ENCODE assay signal across 8 mouse cellular contexts in the genomic region with DNA sequence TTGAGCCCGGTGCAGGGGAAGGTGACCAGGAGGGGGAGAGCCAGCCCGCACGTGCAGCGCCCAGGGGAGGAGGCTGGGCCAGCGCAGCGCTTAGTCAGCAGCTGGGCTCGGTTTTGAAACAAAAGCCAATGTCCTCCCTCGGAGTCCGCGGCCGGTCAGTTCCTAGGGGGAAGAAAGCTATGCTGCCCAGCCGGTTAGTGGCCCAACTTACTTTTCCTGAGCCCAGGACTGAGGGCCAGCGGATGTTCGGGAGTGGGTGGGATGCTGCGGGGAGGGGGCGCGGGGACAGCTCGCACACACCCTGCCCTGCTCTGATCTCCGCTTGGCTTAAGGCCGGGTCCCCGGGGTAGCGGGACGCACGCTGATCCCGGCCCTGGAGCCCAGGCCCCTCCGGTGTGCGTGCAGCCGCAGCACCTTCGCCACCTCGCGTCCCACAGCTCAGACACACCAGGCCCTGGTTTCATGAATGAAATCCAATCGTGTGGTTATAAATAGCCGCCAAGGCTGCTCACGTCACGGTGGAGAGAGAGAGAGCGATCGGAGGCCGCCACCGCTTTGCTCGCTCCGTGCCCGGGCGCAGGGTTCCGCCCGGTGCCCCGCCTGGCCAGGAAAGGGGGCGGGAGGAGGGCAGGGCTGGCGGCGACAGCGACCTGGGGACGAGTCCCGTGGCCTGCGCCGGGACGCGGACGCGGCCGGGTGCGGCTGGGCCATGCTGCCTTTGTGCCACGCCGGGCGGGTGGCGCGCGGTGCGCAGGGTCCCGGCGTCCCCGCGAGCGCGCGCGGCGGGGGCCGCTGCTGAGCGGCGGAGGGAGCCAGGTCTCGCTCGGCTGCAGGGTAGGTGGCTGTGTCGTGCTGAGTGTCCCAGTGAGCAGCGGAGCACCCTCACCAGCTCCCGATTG. TPM values are rescaled to one million over a fixed set of nuclear protein-coding genes. Genes with fewer than 3 reads are reported as not detected.
DNase-seq lines count a peak whose midpoint lies in the region; ATAC-seq and TF ChIP-seq lines count a peak whose summit lies in the region.

Gene A930033H14Rik (minus strand): TSS at position 557 of the 899 bp plus-strand sequence.

- peak; percentile 75 to 82 for DNase-seq in cerebellum, adult 2 months
- DNase-seq in layer of hippocampus, adult 9-10 months (ENCODE audit: low spot score): peak; percentile 25
- DNase-seq in testis, postnatal 10 days (ENCODE audit: low spot score): peak; percentile 84

- peak within 1 kb of the TSS; percentile 81 for H3K4me3 ChIP-seq in E14TG2a.4 (replicated peaks; ENCODE audit: low read length)
- peak within 1 kb of the TSS; percentile 69 for H3K4me3 ChIP-seq in cerebellum, adult 2 months (replicated peaks; ENCODE audit: insufficient read depth, low read depth, low read length)
- peak within 1 kb of the TSS; percentile 75 for H3K4me3 ChIP-seq in lung, embryonic 15.5 days

- peaks cover 10% of the 10 kb centered on the region for H3K9me3 ChIP-seq in E14TG2a.4 (ENCODE audit: low read length)
- no peaks in the 10 kb centered on the region for H3K9me3 ChIP-seq in lung, embryonic 15.5 days

- H3K4me1 ChIP-seq in E14TG2a.4 (replicated peaks; ENCODE audit: low read depth, low read length): peaks cover 36% of the 10 kb centered on the region
- peaks cover 4% of the 10 kb centered on the region; the same call in 1 of the 2 replicates for H3K4me1 ChIP-seq in cerebellum, adult 2 months (ENCODE audit: control insufficient read depth, insufficient read depth, low read length)
- H3K4me1 ChIP-seq in lung, embryonic 15.5 days: peaks cover 11% of the 10 kb centered on the region; the same call in 1 of the 2 replicates

- under 1% methylated on average over 82 of the region's 84 CpGs for WGBS in cerebellum, adult 2 months
- 0% methylated on average over 72 of the region's 84 CpGs for WGBS in lung, embryonic 15.5 days

- peak within 1 kb of the TSS; percentile 87 for H3K9ac ChIP-seq in lung, embryonic 15.5 days

- peak; percentile 81 for ATAC-seq in frontal cortex, adult (ENCODE audit: low TSS enrichment)
- ATAC-seq in hematopoietic stem cell, adult 5-6 weeks (replicated peaks in 1 of 2; ENCODE audit: insufficient read depth in 1 of 2, low FRiP score in 2 of 2, low TSS enrichment in 1 of 2, low read depth in 1 of 2, poor library complexity in 2 of 2, severe bottlenecking in 2 of 2): peak; percentile 75 to 81
- ATAC-seq in lung, embryonic 15.5 days (ENCODE audit: borderline replicate concordance, extremely low read depth, low FRiP score, low TSS enrichment): peak; percentile 91
- peak; percentile 36 for ATAC-seq in neutrophil, adult 5-6 weeks (ENCODE audit: extremely low read depth, insufficient number of reproducible peaks, low FRiP score, poor library complexity, severe bottlenecking)

- no peaks in the 10 kb centered on the region for H3K36me3 ChIP-seq in E14TG2a.4 (ENCODE audit: insufficient read depth, low read length)
- H3K36me3 ChIP-seq in lung, embryonic 15.5 days: peaks cover 5% of the 10 kb centered on the region; the same call in 1 of the 2 replicates

- peaks cover 59% of the 10 kb centered on the region for H3K27me3 ChIP-seq in E14TG2a.4 (ENCODE audit: insufficient read depth, low read length)
- no peaks in the 10 kb centered on the region for H3K27me3 ChIP-seq in cerebellum, adult 2 months (ENCODE audit: control insufficient read depth, insufficient read depth, low read length)
- no peaks in the 10 kb centered on the region for H3K27me3 ChIP-seq in lung, embryonic 15.5 days

- 0 out of 2 replicates have a peak, but pooled peaks have one; percentile 29 for TF ChIP-seq POLR2A in cerebellum, adult 2 months (IDR thresholded peaks at IDR 0.05; ENCODE audit: borderline replicate concordance, insufficient read depth, low read length)

- peak within 1 kb of the TSS; percentile 95 for H3K4me2 ChIP-seq in lung, embryonic 15.5 days

- no peak within 1 kb of the TSS for H3K27ac ChIP-seq in cerebellum, adult 2 months (ENCODE audit: insufficient read depth, low read length)
- peak within 1 kb of the TSS; percentile 98 for H3K27ac ChIP-seq in lung, embryonic 15.5 days

- TF ChIP-seq CTCF in E14TG2a.4 (conservative IDR thresholded peaks at IDR 0.05; ENCODE audit: low read length): no peak
- no peak for TF ChIP-seq CTCF in cerebellum, adult 2 months (IDR thresholded peaks at IDR 0.05; ENCODE audit: borderline replicate concordance, insufficient read depth, low read depth, low read length)

RNA-seq across cellular contexts. Expression of gene A930033H14Rik, which starts in this region (rescaled TPM):
- polyA plus RNA-seq in cerebellum, adult 2 months (2012; rRNA removed): 0.92 and 1.0 TPM in 2 replicates
- 2.4 and 2.9 TPM in 2 replicates for total RNA-seq in hematopoietic stem cell, adult 5-6 weeks (2017)
- 1.3 and 1.6 TPM in 2 replicates for polyA plus RNA-seq in lung, embryonic 15.5 days (2015; fragmentation: Nextera tagmentation; extraction: Ambion mirVana)
- not detected in 2 replicates for total RNA-seq in neutrophil, adult 5-6 weeks (2017)

Comparison
In these comparisons a context has a peak if more than half of its experiments do, and no peak if none do; other contexts are left out.
1. Peak in ATAC-seq in neutrophil, adult 5-6 weeks; RNA of the gene not detected or under 1 TPM.
2. DNase-seq: peak in every context shown above with its lines; median percentile 84 in testis, postnatal 10 days; 78 in cerebellum, adult 2 months; 25 in layer of hippocampus, adult 9-10 months.
3. ATAC-seq: peak in every context shown above with its lines; median percentile 91 in lung, embryonic 15.5 days; 81 in frontal cortex, adult; 78 in hematopoietic stem cell, adult 5-6 weeks; 36 in neutrophil, adult 5-6 weeks.